Mouse (Mus musculus) bone marrow, adult 2 months (tissue): ENCODE data around the gene Hist2h2bb.

Experiments used
- CTCF ChIP-seq: fragments of 200-500 bp; IDR thresholded peaks from 2 replicates; pipeline ENCODE4 v1.5.1; 2011; ENCODE audit warnings: low read length, control low read depth; ENCODE audit not compliant: control insufficient read depth, insufficient read depth
- POLR2A ChIP-seq: fragments of 200-500 bp; IDR thresholded peaks from 2 replicates; pipeline ENCODE4 v1.6.1; 2011; ENCODE audit warnings: low read depth, mild to moderate bottlenecking, control low read depth, low read length, borderline replicate concordance; ENCODE audit not compliant: control insufficient read depth

DNA sequence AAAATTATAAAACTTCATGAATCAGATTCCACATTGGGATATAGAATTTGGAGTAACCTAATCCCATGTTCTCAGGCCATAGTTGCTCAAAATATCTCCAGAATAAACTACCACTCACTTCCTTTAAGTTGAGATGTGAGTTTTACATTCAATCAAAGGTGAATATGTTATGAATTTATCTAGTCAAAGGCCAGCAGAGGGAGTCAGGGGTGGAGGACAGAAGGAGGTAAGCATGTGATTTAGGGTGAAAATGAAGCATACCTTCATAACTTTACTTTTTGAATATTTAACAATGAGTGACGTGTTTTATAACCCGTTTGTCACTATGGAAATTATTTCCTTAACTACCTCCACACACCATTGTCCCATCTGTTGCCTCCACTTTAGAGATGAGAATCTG, 34.6 kb upstream of the Hist2h2bb start:
- TF ChIP-seq CTCF, result no peak
- no peak for TF ChIP-seq POLR2A
